Mouse (Mus musculus) megakaryocyte progenitor cell, adult 5-6 weeks (primary cell): ENCODE measurements around the gene Slc26a11. TPM values are rescaled to one million over a fixed set of nuclear protein-coding genes. Genes with fewer than 3 reads are reported as not detected.
A peak's percentile ranks its signal among the peaks of the same experiment; 100 is the strongest.

Source experiments
- ATAC-seq: replicated peaks from 2 replicates; pipeline ENCODE4 v1.8.0; 2016; ENCODE audit warnings: mild to moderate bottlenecking, moderate TSS enrichment, inconsistent platforms; ENCODE audit not compliant: poor library complexity
- total RNA-seq, 2 experiments: library from RNA; stranded (forward) in 1 of 2; stranded (reverse) in 1 of 2; fragments of 157-497, 149-512 nt in 1 of 2; fragments of 200-1000 nt in 1 of 2; gene quantifications; 2 replicates each; pipeline versions ENCODE4 v1.2.3 to v1.2.4; 2015 to 2017

The Slc26a11 gene
- total RNA-seq, 2 experiments from 2014 or later: 0.72 TPM; not detected in 1

DNA sequence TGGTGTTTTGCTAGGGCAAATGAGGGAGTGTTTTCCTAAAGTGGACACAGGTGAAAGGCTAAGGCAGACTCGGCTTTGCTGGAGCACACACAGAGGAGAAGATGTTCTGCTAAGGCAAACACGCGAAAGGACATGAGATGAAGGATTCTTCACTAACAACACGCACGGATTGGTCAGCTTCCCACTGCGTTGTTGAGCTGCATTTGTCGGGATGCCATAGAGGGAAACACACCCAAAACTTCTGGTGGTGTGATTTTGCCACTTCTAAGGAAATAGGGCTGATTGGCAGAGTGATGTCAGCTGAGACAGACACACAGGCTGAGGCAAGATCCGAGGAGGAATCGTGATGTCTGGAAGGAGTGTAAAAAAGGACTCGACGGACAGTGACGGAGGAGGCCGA is 40.6 kb downstream of the Slc26a11 start:
- ATAC-seq: no peak

DNA sequence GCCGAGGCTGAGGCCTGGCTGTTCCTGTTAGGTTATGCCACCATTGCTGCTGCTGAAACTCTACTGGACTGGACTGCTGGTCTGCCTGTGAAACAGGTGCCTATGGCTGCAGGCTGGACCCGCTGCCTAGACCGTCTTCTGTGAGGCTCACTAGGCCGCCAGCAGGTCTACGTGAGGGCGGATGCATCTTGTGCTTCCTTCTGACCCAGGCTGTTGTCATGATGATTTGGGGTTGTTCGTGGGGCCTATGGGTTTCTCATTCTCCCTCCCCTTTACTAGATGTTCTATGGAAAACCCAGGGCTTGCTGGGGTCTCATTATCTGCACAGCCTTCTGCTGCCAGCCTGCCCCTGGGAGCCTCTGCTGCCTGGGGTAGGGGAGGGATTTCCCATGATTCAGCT is 41.1 kb downstream of the Slc26a11 start:
- no peak for ATAC-seq

DNA sequence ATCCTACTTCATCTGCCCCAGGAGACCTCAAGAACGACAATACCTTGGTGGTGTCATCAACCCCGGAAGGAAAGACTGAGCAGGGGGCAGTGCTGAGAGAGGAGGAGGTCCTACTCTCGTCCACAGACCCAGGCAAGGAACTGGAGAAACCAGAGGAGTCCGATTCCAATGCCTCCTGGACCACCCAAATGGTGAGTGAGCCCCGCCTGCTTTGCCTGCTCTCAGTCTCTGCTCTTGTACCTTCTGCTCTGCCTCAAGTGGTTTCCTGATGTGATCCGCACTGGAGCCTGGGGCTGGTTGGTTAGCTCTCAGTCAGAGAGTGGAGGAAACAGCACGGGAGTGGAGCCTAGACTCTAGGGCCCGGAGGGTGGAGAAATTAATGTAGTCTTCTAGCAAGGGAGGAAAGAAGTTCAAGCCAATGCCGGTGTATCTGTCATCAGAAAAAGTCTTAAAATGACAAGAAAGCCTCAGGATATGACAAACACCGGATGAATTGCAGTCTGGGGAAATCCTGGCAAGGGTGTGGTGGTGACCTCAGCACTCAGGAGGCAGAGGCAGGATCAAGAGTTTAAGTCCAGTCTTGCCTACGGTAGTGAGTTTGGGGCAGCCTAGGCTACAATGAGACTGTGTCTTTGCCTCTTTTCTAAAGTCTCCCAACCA is 47.3 kb downstream of the Slc26a11 start:
- no peak for ATAC-seq

DNA sequence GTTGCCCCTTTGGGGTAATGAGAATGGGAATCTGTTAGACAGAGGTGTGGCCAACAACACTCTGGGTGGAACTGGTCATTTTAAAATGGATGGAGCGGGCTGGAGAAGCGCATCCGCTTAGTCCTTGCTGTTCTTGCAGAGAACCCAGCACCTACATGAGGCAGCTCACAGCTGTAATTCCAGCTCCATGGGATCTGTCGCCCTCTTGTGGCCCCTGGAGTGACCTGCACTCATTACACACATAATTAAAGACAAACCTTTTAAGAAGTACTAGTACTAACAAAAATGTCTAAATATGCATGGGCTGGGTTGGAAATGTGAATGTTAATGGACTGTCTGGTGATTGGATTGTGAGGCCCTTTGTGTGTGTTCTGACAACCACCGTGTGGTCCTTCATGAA is 49.3 kb downstream of the Slc26a11 start:
- peak; percentile 93 for ATAC-seq

DNA sequence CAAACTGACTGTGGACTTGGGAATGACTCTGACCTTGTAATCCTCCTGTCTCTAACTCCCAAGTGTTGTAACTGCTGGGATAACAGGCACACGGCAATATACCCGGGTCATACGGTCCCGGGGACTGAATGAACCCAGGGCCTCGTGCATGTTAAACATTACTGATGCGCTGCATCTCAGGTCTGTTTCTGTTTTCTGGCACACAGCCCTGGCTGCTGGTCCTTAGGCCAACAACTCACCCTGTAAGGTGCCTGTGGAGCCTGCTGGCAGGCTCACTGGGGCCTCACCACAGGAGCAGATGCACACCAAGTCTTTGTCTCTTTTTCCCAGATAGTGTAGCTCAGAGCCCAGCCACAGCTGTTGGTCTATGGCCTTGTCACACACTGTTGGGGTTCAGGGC is 52.0 kb downstream of the Slc26a11 start:
- ATAC-seq: no peak

DNA sequence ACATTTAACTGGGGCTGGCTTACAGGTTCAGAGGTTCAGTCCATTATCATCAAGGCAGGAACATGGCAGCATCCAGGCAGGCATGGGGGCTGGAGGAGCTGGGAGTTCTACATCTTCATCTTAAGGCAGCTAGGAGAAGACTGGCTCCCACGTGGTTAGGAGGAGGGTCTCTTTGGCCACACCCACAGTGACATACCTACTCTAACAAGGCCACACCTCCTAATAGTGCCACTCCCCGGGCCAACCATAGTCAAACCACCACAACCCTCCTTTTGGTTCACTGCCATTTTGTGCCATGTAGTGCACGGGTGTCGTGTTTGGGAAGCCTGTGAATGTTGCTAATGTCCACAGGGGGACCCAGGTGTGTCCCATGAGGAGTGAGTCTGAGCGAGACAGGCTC is 52.6 kb downstream of the Slc26a11 start:
- peak; percentile 30; the same call in 1 of the 2 replicates for ATAC-seq

DNA sequence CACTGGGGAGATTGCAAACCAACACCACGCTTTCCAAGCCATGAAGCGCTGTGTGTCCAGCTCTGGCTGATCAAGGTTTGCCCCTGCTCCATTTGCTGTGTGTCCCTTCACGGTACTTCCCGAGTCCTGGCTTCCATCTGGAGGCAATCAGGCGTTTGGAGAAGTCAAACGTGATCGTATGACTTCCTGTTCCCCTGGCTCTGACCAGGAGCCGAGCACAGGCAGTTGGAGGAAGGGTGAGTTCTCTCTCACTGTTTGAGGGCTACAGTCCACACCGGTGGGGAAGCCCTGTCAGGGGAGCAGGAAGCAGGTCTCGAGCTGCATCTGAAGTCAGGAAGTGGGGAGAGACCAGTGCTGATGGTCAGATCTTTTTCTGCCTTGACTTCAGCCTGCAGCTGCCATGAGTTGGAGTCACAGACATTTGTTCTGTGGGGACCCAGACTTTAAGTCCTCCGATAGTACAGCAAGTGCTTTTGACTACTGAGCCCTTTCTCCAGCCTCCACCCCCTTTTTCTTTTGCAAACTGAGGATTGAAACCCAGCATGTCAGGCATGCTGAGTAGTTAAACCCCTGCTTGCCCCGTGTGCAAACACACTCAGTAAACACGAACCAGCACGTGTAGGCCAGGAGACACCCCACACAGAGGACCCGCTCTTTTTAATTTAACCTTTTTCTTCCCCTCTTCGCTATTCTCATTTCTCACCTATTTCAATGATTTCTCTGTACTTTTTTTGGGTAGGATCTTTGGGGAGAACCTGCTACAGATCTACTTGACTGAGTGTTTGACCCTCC is 64.2 kb downstream of the Slc26a11 start:
- ATAC-seq: peak; percentile 76

DNA sequence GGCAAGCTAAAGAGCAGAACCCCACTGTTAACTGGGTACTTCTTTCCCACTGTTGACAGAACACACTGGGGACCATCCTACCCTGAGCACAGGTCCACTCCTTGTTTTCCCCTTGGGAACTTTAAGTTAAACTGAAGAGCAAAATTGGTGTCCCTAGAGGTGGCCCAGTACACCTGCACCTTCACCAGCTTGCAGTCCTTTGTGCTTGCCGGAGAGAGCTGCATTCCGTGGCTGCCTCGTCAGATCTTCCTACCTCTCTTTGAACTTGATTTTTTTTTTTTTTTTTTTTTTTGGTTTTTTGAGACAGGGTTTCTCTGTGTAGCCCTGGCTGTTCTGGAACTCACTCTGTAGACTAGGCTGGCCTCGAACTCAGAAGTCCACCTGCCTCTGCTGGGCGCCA is 65.1 kb downstream of the Slc26a11 start:
- no peak for ATAC-seq

DNA sequence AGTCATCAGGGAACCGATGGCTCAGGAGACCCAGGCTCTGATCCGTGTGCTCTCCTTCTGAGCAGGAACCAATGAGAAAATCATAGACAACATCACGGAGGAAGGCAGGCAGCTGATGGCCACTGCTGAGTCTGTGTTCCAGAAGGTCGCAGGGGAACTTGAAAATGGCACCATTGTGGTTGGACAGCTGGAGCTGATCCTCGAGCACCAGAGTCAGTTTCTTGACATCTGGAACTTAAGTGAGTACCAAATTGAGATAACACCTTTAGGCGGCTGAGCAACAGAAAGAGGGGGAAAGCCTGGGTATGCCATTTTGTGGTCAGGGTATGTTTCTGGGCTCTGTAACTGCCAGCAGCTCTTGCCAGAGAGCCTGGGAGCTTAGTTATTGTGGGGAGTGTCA is 72.1 kb downstream of the Slc26a11 start:
- ATAC-seq: no peak

DNA sequence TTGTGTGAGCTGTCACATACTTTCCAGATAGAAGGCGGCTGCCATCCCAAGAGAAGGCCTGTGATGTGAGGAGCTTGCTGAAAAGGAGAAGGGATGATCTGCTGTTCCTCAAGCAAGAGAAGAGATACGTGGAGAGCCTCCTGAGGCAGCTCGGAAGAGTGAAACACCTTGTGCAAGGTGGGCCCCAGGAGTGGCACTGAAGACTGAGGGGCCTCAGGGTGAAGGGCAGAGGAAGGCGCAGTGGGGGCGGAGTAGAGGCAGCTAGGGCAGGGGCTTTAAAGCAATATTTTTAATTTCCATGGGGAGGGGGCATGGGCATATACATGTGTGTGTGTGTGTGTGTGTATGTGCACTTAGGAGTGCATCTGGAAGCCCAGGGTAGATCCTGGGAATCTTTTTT is 72.6 kb downstream of the Slc26a11 start:
- ATAC-seq: no peak

DNA sequence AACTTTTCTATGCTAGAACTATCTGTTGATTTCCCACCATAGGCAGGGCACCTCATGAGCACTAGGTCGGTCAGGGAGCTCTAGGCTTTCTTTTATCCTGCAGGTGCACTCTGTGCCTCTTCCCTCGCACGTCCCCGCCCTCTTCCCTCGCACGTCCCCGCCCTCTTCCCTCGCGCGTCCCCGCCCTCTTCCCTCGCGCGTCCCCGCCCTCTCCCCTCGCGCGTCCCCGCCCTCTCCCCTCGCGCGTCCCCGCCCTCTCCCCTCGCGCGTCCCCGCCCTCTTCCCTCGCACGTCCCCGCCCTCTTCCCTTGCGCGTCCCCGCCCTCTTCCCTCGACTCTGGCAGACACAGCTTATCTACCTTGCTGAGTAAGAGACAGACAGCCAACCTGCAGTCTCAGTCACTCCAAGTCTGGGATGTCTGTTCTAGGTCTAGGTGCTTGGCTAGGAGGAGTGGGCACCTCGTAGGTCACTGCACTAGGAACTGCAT is 73.3 kb downstream of the Slc26a11 start:
- peak; percentile 85 for ATAC-seq

Other genes starting within 250 kb of the Slc26a11 start
- gene Tbc1d16, start 127.1 kb upstream of the Slc26a11 start, total RNA-seq (2015): 1.9 and 2.1 TPM in 2 replicates
- gene Tbc1d16, start 127.1 kb upstream of the Slc26a11 start, total RNA-seq (2017): 2.1 and 3.0 TPM in 2 replicates
- 4.4 and 4.9 TPM in 2 replicates for gene Ccdc40, start 127.0 kb upstream of the Slc26a11 start, total RNA-seq (2015)
- 11.2 and 14.3 TPM in 2 replicates for gene Ccdc40, start 127.0 kb upstream of the Slc26a11 start, total RNA-seq (2017)
- gene Gaa, start 87.7 kb upstream of the Slc26a11 start, total RNA-seq (2015): 29.4 and 29.5 TPM in 2 replicates
- 25.2 and 26.9 TPM in 2 replicates for gene Gaa, start 87.7 kb upstream of the Slc26a11 start, total RNA-seq (2017)
- 320 and 348 TPM in 2 replicates for gene Eif4a3, start 55.5 kb upstream of the Slc26a11 start, total RNA-seq (2015)
- gene Eif4a3, start 55.5 kb upstream of the Slc26a11 start, total RNA-seq (2017): 218 and 242 TPM in 2 replicates
- gene Card14, start 47.8 kb upstream of the Slc26a11 start, total RNA-seq (2015): not detected in 2 replicates
- gene Card14, start 47.8 kb upstream of the Slc26a11 start, total RNA-seq (2017): not detected in 2 replicates
- 2.9 and 5.4 TPM in 2 replicates for gene Sgsh, start within 50 bp of the Slc26a11 start, total RNA-seq (2015)
- gene Sgsh, start within 50 bp of the Slc26a11 start, total RNA-seq (2017): 3.9 and 4.6 TPM in 2 replicates
- 62.9 and 69.5 TPM in 2 replicates for gene Rnf213, start 37.5 kb downstream of the Slc26a11 start, total RNA-seq (2015)
- gene Rnf213, start 37.5 kb downstream of the Slc26a11 start, total RNA-seq (2017): 36.4 and 45.5 TPM in 2 replicates
- 3.1 and 6.4 TPM in 2 replicates for gene Endov, start 135.8 kb downstream of the Slc26a11 start, total RNA-seq (2015)
- 6.7 and 8.7 TPM in 2 replicates for gene Endov, start 135.8 kb downstream of the Slc26a11 start, total RNA-seq (2017)
- gene Nptx1, start 192.2 kb downstream of the Slc26a11 start, total RNA-seq (2015): not detected in 2 replicates
- gene Nptx1, start 192.2 kb downstream of the Slc26a11 start, total RNA-seq (2017): not detected in 2 replicates
- gene Rptor, start 247.3 kb downstream of the Slc26a11 start, total RNA-seq (2015): 14.0 and 16.1 TPM in 2 replicates
- gene Rptor, start 247.3 kb downstream of the Slc26a11 start, total RNA-seq (2017): 13.2 and 17.8 TPM in 2 replicates